Mouse (Mus musculus): ENCODE measurements around the gene Ddx41.

Gene Ddx41

GRCm38 (mm10) chr13:55506697-55507096 lies 29.8 kb downstream of the Ddx41 start:
- no peak for DNase-seq (ENCODE audit: low spot score)

- no peak for DNase-seq (ENCODE audit: low spot score)
These were observed 30.6 kb downstream of the Ddx41 start for GRCm38 (mm10) chr13:55505810-55506209.

GRCm38 (mm10) chr13:55504390-55504789 lies 32.1 kb downstream of the Ddx41 start:
- DNase-seq (ENCODE audit: low spot score), result no peak

GRCm38 (mm10) chr13:55502405-55502804 lies 34.1 kb downstream of the Ddx41 start:
- no peak for DNase-seq (ENCODE audit: low spot score)

- no peak for DNase-seq (ENCODE audit: low spot score)
These were observed 35.9 kb downstream of the Ddx41 start for GRCm38 (mm10) chr13:55500575-55500974.

- DNase-seq (ENCODE audit: low spot score), result no peak
These were observed 37.6 kb downstream of the Ddx41 start for GRCm38 (mm10) chr13:55498906-55499305.

- no peak for DNase-seq (ENCODE audit: low spot score)
These were observed 39.8 kb downstream of the Ddx41 start for GRCm38 (mm10) chr13:55496661-55497060.

- no peak for DNase-seq (ENCODE audit: low spot score)
These were observed 40.8 kb downstream of the Ddx41 start for GRCm38 (mm10) chr13:55495702-55496101.

- no peak for DNase-seq (ENCODE audit: low spot score)
These were observed 41.4 kb downstream of the Ddx41 start for GRCm38 (mm10) chr13:55494883-55495621.

GRCm38 (mm10) chr13:55494257-55494656 lies 42.2 kb downstream of the Ddx41 start:
- DNase-seq (ENCODE audit: low spot score), result no peak

GRCm38 (mm10) chr13:55487578-55488498 lies 48.6 kb downstream of the Ddx41 start, which contains the start of gene Dbn1:
Gene Dbn1 (minus strand): TSS chr13:55488111.
- no peak for DNase-seq (ENCODE audit: low spot score)

GRCm38 (mm10) chr13:55486916-55487577 lies 49.4 kb downstream of the Ddx41 start:
- DNase-seq (ENCODE audit: low spot score), result no peak

- no peak for DNase-seq (ENCODE audit: low spot score)
These were observed 50.2 kb downstream of the Ddx41 start for GRCm38 (mm10) chr13:55486029-55486794.

- DNase-seq (ENCODE audit: low spot score), result no peak
These were observed 51.9 kb downstream of the Ddx41 start for GRCm38 (mm10) chr13:55484520-55485088.

GRCm38 (mm10) chr13:55483593-55483992 lies 52.9 kb downstream of the Ddx41 start:
- no peak for DNase-seq (ENCODE audit: low spot score)

GRCm38 (mm10) chr13:55483071-55483470 lies 53.4 kb downstream of the Ddx41 start:
- no peak for DNase-seq (ENCODE audit: low spot score)

- DNase-seq (ENCODE audit: low spot score), result no peak
These were observed 53.9 kb downstream of the Ddx41 start for GRCm38 (mm10) chr13:55482542-55482941.
